Mouse (Mus musculus) Muller cell, postnatal 12 days (primary cell): ENCODE data around the gene Cbl.

Experiments used
- DNase-seq: peaks from one replicate; pipeline ENCODE4 v3.0.0-alpha.2; 2015; ENCODE audit errors: inconsistent ontology term

Cbl gene

DNA sequence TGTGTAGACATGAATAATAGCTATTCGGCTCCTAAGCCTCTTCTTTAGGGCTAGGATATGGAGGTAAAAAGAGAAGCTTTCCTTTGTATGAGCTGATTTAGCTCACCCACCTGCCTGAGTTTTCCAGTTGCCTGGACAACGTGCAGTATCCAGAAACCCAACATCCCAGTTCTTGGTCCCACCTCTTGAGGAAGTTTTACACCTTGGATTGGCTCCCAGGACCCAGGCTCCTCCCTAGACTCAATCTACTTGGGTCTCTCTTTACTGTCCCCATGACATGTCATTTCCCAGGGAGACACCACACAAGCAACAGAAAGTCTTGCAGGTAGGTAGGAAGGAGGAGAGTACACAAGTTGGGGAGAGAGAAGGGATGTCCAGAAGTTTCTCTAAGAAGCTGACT, 6.5 kb upstream of the Cbl start, which contains the start of gene Ccdc153:
TSS of gene Ccdc153 (plus strand) at position 278 of the 400 bp plus-strand sequence.
- DNase-seq = no peak

GRCm38 (mm10) chr9:44239447-44239846, 5.6 kb upstream of the Cbl start:
- no peak for DNase-seq

GRCm38 (mm10) chr9:44238501-44239190, 4.8 kb upstream of the Cbl start:
- DNase-seq = no peak

- no peak for DNase-seq
Measured at GRCm38 (mm10) chr9:44237128-44237527, 3.3 kb upstream of the Cbl start.

DNA sequence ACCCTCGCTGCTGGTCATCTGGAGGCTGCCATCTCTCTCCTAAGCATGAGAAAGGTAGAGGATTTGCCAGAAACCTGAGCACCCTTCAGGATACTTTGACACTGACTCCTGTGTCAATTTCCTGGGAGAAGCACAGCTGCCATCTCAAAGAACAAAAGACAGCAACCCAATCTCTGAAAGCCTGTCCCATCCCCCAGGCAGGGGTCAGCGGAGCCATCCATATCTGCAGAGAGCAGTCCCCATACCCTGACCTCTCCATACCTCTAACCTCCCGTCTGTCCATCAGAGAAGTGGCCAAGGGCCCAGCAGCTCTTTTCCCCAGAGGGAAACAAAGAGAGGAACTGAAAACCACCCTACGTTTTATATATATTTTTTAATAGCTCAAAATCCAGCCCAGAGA, 2.8 kb upstream of the Cbl start:
- DNase-seq = no peak

DNA sequence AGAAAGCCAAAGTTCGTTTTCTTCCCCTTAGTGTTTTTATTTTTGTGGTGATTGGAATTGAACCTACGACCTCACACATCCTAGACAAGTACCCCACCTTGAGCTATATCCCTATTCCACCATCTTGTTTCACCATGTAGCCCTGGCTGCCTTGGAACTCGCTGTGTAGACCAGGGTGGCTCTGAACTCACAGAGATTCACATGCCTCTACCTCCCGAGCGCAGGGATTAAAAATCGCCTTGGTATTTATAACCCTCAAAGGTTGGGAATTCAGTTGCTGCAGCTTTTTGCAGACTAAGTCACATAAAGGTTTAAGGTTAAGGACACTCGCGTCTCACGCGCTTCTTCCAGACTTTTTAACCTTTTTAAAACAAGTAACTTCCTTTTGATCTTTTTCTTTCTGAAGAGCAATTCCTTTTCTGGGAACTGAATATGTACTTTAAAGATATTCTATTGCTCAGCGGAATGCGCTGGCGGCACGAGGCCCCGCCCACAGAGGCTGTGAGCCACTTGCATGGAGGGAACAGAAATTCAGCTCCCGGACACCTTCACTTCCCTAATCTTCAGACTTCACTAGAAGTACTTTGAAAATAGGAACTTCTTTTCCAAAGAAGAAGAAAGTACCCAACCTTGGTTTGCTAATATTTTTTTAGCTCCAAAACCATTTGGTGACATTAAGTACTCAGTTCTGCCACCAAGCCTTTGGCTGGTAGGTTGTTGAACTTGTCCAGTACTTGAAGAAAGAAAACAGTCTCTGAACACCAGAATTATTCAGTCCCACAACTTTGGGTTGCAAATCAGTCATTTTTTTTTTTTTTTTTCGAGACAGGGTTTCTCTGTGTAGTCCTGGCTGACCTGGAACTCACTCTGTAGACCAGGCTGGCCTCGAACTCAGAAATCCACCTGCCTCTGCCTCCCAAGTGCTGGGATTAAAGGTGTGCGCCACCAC, 904 bp upstream of the Cbl start:
- DNase-seq = no peak

DNA sequence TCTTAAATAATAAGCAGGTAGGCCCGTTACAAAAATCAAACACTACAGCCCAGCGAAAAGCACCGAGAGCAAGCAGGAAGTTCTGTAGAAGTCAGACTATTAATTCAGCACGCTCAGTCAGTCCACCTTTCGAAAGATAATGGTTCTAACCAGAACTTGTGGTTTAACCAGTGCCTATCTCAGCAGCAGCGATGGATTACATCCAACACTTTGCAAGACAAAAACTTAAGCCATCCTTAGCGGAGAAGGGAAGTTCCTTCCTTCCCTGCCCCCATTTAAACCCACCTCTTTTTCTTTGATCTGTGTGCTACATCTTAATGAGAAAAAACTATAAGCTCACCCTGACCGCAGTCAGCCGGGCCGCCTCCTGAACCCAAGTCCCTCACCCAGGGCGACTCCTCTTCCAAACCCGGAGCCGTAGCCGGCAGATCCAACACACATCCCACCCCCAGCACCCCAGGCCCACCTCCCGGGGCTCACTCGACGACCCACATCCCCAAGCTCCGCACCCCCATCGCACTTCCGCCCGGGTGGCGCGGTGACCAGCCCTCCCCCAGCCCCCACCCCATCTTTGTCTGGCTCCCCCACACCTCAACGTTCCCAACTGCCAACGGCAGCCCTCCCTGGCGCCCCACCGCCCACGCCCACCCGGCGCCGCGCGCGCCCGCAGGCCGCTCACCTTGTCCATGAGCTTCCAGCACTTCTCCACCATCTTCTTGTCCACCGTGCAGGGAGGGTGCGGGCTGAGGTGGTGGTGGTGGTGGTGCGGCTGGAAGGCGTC, 638 bp downstream of the Cbl start:
- peak; percentile 19 for DNase-seq

- DNase-seq = no peak
Measured at GRCm38 (mm10) chr9:44231609-44232008, 2.2 kb downstream of the Cbl start.

DNA sequence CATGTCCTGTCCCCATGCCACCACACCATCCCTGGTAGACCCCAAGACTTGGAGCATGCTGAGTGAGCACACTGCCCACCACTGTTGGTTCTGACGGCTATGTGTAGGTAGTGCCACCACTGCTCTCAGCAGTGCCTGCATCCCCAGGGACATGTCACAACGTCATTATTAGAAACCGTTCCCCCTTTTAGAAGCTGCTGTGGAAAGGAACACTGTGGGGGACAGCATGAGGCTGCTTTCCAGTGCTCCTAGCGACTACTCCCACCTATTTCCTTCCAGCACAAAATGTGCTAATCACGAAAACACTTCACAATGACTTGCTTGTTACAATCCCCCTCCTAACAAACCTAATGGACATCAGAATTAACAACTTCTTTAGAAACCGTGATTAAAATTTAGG, 7.9 kb downstream of the Cbl start:
- no peak for DNase-seq

GRCm38 (mm10) chr9:44213538-44213937, 20.3 kb downstream of the Cbl start:
- DNase-seq = no peak

DNA sequence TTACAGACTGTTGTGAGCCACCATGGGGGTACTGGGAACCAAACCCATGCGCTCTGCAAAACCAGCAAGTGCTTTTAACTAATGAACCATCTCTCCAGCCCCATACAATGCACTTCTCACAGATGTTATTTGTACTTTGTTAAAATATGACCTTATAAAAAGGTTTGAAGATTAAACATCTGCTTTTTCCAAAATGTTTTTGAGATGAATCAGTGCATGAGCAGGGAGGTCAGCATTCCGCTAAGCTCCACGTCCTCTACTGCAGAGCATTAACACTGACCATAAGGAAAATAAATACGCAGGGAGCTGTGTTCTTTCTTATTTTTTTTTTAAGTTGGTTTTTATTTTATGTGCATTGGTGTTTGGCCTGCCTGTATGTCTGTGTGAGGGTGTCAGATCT, 21.4 kb downstream of the Cbl start:
- no peak for DNase-seq

GRCm38 (mm10) chr9:44209416-44209815, 24.4 kb downstream of the Cbl start:
- no peak for DNase-seq

DNA sequence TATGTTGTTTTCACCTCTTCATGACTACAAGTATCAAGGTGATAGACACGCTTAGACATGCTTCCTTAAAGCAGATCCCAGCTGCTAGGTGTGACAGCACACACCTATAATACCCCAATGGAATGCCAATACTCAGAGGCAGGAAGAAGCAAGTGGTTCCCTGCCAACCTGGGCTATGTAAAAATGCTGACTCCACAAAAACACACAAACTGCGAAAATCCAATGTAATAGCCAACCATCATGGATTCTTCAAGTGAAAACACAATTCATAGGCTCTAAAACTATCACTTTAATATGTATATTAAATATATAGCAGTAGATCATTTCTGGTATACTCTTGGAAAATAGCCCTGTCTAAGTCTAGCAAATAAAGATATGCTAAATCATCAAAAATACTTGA, 26.0 kb downstream of the Cbl start:
- no peak for DNase-seq

- no peak for DNase-seq
Measured at GRCm38 (mm10) chr9:44200458-44200857, 33.4 kb downstream of the Cbl start.

GRCm38 (mm10) chr9:44199580-44199979, 34.3 kb downstream of the Cbl start:
- DNase-seq = no peak

DNA sequence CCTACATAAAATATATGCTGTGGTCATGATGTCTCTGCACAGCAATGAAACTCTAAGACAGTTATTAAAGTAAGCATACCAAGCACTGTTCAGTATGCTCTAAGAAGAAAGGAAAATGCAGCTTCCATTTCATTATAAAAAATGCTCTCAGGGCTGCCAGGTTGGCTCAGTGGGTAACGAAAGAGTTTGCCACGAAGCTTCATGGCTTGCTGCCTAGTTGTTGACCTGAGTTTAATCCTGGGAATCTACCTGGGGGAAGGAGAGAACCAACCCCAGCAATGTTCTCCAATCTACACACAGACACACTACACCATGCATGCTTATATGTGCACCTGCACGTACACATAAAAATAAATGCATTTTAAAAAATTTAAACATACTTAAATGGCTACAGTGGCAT, 34.7 kb downstream of the Cbl start:
- DNase-seq = no peak

DNA sequence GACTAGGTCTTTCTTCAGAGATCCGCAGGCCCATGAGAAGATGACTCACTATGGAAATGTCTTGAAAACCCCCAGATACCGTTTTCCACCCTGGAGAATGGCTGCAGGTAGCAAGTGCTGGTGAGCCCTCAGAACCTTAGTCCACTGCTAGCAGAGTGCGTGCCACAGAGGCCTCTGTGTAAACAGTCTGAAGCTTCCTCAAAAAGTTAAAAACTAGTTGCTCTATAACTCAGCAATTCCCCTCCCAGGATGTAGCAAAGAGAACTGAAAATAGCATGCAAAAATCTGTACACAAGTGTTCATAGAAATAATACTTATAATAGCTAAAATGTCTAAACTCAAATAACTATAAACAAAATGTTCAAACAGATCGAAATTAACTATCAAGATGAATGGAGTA, 37.5 kb downstream of the Cbl start:
- no peak for DNase-seq

DNA sequence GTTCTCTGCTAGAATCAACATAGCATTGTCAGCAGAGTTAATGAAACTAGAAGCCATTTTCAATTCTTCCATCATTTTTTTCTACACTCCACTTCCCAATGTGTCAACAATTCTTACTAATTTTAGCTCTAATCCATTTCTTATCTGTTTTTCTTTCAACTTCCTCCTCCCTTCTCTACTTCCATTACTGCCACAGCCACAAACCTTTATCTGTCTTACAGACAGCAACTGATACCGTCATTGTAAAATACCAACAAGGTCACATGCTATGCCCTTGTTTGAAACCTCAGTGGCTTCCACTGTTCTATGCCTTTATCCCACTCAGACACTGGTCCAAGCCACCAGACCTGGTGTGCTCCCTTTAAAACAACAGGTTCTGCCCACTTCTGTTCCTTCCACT, 39.8 kb downstream of the Cbl start:
- no peak for DNase-seq

DNA sequence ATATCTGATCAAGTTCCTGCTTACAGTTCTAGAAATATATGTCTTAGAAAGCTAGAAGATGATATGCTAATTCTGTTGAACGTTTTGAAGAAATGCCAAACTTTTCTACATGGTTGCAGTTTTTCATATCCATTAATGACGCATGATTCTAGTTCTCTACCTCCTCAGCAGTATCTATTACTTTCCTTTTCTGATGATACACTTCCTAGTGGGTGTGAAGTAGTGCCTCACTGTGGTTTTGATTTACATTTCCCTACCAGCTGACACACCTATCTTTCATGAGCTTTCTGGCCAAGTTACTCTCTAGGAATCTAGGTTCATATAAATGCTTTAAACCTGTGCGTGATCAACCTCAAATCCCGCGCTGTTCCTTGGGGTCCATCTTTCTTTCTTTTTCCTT, 41.1 kb downstream of the Cbl start:
- DNase-seq = no peak

DNA sequence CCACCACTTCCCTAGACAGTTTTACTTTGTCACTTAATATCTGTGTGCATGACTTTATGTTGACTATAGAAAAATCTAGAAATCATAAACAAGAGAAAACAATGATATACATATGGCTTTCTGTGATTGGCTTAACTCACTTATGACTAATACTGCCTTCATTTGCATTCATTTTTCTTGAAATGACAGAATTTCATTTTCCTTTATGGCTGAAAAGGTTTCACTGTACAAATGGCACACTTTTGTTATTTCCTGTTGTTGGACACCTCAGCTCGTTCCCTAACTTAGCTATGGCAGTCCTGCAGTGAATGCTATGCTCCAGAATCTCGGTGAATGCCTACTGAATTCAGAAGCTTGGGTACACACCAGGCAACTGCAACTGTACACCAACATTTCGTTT, 41.5 kb downstream of the Cbl start:
- DNase-seq = no peak

GRCm38 (mm10) chr9:44191166-44191565, 42.7 kb downstream of the Cbl start:
- no peak for DNase-seq

DNA sequence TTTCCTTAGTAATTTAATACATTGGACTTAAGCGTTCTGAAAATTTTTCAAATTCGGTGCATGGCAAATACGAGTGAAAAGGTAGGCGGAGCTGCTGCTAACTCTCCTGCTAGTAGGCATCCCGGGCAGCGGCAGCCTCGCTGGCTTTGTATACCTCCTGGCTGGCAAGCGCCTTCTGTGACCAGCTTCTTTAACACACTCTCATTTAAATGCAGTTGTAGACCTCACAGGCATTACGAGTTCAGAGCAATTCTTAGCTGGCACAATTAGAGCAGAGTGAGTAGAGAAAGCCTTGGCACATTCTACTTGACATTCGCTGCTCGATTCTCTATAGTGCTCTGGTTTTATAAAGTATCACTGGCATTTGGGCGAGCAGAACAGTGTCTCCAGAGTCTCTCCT, 45.6 kb downstream of the Cbl start:
- DNase-seq = no peak
